Mouse (Mus musculus): ENCODE results near the gene Ugt1a5.
A peak's percentile ranks its signal among the peaks of the same experiment; 100 is the strongest.
"Not testable (repeated sequence)": the region's sequence is repeated elsewhere in the genome, so short reads cannot be mapped to it uniquely, and the experiment has no call there.

Gene Ugt1a5

DNA sequence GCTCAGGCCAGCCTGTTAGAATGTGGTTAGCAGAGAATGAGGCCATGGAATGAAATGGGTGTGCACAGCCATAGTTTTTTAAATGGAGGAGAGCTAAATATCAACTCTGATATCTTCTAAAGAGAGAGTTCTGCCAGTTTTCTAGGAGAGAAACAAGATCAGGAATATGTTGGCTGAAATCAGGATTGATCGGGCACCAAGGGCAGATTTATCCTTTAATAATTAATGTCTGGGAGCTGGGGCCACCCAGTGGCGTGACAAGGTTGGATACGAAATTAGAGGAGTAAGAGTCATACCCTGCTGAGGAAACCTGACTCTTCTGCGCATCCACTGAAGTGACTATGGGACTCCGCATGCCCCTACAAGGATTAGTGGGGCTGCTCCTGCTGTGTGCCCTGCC, at the start of gene Ugt1a5:
Gene Ugt1a5, plus strand, starts transcription at position 302 of the 400 bp plus-strand sequence.
- no peak for DNase-seq (ENCODE audit: low read depth, low spot score)

DNA sequence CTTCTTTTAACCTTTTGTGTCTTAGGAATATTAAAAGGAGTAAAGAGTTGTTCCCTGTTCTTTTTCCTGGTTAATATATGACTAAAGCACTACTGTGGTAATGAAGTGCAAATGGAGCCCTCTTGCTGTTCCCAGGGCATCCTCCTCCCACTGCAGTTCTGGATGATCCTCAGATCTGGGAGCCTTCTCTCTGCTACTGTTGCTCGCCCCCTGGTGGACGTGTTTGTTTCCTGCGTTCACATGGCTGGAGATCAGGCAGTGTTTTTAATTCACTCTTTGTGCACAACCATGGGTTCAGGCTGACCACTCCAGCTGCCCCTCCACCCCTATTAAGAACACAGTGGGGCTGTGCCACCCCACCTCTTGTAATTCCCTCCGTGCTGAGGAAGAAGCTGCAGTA, 45.3 kb upstream of the Ugt1a5 start:
- not testable (repeated sequence) for DNase-seq (ENCODE audit: low read depth, low spot score)

DNA sequence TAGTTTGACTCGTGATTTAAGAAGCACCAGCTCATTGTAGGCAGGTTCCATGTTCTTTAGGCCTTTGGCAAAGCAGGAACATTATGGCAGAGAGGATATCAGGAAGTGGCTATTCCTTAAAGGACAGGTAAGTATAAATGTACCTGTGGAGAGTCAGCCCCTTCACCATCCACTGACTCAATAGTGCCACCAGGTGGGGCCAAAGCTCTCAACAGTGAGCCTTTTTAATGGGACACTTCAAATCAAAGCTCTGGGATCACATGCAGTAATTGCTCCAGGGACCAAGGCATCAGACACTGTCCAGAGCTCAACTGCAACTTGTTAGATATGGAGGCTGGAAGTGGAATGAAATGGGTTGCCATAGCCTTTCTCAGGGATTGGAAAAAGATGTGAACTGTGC, 44.3 kb upstream of the Ugt1a5 start:
- DNase-seq (ENCODE audit: low read depth, low spot score) = peak; percentile 12

DNA sequence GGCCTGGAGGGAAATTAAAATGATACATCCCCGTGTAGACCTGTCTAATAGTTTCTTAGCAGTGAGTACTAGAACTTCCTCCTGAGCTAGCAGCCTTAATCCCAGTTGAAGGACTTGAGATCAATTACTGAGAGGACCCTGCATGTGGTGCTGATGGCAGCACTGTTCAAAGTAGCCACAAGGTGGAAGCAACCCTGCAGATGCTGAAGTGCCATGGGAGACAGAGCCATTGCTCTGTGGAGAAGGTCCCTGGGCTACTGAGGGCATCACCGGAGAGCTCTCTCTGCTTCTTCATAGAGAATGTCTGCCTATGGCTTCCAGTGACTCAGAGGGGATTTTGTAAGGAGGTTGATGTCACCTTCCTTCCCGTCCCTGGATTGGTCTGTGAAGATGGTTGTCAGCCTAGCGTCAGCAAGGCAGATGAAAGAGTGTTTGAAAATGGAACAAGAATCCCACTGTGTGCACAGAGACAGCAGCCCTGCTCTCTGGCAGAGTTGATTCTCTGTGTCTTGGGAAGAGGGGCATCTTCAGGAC, 39.9 kb upstream of the Ugt1a5 start:
- not testable (repeated sequence) for DNase-seq (ENCODE audit: low read depth, low spot score)

DNA sequence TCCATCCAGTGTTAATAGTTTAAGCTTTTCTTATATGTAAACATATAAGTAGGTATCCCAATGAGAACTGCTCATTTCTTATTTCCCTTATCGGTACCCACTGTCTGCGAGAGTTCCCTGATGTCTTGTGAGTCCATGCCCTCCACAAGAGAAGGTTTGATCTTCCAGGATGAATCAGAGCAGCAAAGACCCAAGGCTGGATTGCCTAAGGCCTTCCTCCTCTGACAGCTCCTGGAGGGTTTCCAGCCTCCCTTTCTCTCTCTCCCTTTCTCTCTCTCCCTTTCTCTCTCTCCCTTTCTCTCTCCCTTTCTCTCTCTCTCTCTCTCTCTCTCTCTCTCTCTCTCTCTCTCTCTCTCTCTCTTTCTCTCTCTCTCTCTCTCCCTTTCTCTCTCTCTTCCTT, 36.7 kb upstream of the Ugt1a5 start:
- not testable (repeated sequence) for DNase-seq (ENCODE audit: low read depth, low spot score)

DNA sequence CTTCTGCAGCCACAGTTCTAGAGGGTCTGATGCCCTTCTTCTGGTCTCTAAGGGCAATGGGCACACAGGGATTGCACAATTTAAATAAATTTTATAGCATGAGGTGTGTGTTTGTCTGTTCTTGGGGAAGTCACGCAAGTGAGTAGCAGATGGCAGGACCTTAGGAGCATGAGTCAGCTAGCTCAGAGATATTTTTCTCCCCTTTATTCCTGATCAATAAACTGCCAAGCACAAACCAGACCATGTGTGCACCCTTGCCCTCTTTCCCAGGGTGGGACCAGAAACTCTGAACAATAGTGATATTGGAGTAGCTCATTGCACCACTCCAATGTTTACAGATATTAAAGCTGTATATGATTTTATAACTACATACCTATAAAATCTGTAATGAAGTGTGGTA, 35.6 kb upstream of the Ugt1a5 start:
- DNase-seq (ENCODE audit: low read depth, low spot score) = not testable (repeated sequence)

DNA sequence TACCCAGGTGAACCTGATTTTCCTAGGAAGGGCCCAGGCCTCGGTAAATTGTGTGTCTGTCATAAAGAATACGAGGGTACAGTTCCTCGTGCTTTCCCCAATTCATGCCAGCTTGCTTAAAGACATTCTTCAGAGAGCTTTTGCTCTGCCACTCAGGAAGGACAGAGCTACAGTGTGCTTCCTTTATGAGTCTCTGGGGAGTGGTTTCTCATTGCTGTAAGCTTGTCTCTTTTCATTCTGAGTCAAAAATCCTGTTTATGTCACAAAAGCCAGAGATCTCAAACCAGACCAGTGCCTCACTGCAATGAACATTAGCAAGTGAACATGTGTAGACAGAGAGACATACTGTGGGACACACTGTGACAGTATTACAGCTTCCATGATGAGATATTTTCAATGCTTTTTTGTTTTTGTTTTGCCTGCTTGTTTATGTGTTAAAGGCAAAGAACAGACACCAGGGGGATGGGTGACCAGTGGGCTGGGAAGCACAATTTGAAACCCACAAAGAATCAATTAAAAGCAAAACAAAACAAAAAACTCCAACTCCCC, 31.8 kb upstream of the Ugt1a5 start:
- DNase-seq (ENCODE audit: low read depth, low spot score) = peak; percentile 8

DNA sequence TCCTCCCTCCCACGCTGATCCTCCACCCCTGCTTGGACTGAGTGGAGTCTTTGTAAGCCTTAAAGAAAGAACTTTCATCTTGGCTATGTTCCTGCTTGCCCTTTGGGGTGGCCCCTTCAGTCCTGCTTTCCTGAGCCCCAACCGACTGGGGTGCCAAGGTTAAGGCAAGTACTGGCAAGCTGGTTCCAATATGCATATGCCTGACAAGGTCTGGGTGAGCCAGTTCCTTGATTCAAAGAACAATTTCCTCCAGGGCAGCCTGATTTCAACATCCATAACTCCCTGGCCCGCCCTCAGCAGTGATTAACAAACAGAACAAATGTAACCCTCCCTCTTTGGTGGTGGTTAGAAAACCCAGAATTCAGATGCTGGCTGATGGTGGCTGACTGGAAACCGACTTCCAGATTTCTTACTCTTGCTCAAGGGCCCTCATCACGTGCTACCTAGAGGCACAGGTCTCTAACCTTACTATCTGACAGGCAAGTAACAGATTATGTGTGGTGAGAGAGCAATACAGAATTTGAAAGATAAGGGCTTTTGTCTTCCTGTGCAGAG, 31.3 kb upstream of the Ugt1a5 start, which contains the start of gene Ugt1a6a:
Gene Ugt1a6a, plus strand, starts transcription at position 353 of the 555 bp plus-strand sequence.
- not testable (repeated sequence) for DNase-seq (ENCODE audit: low read depth, low spot score)

DNA sequence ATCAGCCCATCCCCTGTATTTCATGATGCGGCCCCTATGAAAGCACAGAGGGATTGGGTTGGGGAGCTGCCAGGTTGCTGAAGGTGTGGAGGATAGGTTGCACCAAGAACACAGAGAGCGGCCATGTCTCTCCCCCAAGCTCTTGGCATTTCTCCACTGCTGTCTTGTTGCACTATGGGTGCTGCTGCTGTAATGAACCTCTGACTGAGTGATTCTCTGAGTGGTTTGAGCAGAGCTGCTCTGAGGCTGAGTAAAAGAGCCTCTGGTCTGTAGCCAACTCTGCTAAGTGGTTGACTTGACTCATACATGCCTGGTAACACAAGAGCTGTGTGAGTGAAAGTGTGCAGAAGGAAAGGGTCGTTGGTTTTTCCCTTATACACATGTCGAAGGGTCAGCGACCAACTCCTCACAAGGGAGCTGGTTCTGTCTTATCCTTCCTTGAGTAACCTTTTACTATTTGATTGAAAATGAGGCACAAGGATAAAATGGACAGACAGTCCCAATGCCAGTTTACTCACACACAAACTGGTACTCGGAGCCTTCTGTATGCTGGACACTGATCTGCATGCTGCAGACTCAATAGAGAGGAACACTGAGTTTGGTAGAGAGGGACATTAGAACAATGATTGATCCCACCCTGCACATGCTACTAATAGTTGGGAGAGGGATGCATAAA, 30.4 kb upstream of the Ugt1a5 start:
- DNase-seq (ENCODE audit: low read depth, low spot score) = not testable (repeated sequence)

DNA sequence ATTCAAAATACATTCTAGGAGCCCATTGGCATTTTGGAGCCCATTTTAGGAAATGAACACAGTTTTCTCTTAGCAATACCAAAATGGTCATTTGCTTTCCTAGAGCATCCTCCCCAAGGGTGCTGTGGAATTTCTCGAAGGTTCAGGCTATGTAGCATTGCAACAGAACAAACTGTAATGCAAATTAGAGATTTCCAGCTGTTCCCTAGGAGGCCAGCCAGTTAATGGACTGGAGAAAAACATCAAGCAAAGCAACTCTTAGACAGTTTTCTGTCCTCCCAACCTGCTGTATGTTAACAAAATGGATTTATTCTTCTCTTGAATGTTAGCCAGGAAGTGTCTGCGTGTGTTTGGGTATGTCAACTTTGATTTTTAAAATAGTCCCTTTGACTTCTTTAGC, 29.2 kb upstream of the Ugt1a5 start:
- no peak for DNase-seq (ENCODE audit: low read depth, low spot score)

DNA sequence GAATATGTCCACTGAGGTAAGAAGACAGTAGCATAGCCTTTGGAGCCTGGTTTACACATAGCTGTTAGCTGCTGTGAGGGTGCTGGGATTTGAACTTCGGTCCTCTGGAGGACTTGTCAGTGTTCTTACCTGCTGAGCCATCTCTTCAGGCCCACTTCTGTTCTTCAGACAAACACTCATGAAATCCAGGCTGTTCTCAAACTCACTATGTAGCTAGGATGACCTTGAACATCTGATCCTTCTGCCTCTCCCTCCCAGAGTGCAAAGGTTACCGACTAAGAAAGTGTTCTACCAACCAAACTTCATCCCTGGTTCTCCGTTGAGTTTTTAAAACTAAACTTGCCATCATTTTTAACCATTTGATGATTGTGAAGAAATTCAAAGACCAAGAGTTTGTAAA, 28.5 kb upstream of the Ugt1a5 start:
- no peak for DNase-seq (ENCODE audit: low read depth, low spot score)

DNA sequence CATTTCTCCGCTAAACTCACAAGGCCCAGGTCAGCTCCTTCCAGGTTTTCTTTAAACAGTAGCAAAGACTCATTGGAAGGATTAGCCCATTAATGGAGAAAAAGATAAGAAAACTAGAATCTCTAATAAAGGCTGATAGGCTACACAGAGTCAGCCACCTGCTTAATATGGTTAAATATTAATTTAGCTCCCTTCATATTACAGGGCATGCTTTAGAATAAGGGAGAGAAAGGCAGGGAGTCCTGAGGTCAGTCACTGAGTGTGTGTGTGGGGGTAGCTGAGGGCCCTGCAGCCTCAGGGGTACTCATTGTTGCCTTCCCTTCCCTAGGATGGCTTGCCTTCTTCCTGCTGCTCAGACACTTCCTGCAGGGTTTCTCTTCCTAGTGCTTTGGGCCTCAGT, 27.7 kb upstream of the Ugt1a5 start:
- no peak for DNase-seq (ENCODE audit: low read depth, low spot score)

DNA sequence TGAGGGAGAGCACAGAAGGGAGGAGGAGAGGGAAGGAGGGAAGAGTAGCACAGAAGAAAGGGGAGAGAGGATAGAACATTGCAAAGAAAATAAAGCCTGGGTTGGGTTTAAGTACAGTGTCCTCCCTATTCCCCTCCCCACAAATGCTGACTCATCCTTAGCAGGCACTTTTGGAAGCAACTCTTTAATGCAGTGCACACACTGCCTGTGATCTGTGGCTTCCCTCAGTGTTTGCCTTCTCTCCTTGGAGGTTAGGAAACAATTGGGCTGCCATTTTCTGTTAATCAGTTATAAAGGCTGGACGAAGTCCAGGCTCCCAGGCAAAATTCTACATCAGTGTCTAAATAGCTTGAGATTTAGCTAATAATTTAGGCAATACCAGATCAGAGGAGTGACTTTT, 25.3 kb upstream of the Ugt1a5 start:
- not testable (repeated sequence) for DNase-seq (ENCODE audit: low read depth, low spot score)

DNA sequence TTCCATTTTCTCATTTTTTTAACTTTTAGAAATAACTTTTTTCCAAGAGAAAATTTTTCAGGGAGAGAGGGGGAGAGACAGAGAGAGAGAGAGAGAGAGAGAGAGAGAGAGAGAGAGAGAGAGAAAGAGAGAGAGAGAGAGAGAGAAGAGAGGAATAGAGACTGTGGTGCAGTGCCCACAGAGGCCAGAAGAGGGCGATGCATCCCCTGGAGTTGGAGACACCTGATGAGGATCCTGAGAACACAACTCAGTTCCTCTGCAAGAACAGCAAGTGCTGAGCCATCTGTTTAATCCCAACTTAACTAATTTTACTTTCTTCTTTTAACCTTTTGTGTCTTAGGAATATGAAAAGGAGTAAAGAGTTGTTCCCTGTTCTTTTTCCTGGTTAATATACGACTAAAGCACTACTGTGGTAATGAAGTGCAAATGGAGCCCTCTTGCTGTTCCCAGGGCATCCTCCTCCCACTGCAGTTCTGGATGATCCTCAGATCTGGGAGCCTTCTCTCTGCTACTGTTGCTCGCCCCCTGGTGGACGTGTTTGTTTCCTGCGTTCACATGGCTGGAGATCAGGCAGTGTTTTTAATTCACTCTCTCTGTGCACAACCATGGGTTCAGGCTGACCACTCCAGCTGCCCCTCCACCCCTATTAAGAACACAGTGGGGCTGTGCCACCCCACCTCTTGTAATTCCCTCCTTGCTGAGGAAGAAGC, 21.7 kb upstream of the Ugt1a5 start:
- peak; percentile 54 for DNase-seq (ENCODE audit: low read depth, low spot score)

DNA sequence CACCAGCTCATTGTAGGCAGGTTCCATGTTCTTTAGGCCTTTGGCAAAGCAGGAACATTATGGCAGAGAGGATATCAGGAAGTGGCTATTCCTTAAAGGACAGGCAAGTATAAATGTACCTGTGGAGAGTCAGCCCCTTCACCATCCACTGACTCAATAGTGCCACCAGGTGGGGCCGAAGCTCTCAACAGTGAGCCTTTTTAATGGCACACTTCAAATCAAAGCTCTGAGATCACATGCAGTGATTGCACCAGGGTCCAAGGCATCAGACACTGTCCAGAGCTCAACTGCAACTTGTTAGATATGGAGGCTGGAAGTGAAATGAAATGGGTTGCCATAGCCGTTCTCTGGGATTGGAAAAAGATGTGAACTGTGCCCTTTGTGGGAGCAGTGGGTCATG, 20.5 kb upstream of the Ugt1a5 start:
- DNase-seq (ENCODE audit: low read depth, low spot score) = peak; percentile 5

DNA sequence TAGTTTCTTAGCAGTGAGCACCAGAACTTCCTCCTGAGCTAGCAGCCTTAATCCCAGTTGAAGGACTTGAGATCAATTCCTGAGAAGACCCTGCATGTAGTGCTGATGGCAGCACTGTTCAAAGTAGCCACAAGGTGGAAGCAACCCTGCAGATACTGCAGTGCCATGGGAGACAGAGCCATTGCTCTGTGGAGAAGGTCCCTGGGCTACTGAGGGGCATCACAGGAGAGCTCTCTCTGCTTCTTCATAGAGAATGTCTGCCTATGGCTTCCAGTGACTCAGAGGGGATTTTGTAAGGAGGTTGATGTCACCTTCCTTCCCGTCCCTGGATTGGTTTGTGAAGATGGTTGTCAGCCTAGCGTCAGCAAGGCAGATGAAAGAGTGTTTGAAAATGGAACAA, 15.7 kb upstream of the Ugt1a5 start:
- not testable (repeated sequence) for DNase-seq (ENCODE audit: low read depth, low spot score)

DNA sequence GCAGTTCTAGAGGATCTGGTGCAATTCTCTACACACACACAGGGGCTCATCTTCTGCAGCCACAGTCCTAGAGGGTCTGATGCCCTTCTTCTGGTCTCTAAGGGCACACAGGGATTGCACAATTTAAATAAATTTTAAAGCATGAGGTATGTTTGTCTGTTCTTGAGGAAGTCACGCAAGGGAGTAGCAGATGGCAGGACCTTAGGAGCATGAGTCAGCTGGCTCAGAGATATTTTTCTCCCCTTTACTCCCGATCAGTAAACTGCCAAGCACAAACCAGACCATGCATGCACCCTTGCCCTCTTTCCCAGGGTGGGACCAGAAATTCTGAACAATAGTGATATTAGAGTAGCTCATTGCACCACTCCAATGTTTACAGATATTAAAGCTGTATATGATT, 7.4 kb upstream of the Ugt1a5 start:
- DNase-seq (ENCODE audit: low read depth, low spot score) = no peak

DNA sequence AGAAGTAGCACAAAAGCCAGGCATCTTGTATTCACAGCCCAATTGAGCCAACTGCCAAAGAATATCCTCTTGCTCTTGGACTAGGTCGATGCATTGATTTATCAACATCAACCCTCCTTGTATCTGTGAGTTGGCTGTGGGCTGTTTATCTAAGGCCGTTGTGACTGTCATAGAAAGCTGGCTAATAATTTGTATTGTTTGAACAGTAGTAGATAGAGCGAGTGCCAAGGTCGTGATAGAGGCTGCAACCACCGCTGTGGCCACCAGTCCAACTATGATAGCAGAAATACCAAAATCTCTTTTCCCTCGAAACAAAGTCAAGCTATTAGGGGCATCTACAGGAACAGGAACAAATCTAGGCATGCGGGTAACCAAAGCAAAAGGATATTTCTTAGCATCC, 6.4 kb downstream of the Ugt1a5 start:
- DNase-seq (ENCODE audit: low read depth, low spot score) = not testable (repeated sequence)

DNA sequence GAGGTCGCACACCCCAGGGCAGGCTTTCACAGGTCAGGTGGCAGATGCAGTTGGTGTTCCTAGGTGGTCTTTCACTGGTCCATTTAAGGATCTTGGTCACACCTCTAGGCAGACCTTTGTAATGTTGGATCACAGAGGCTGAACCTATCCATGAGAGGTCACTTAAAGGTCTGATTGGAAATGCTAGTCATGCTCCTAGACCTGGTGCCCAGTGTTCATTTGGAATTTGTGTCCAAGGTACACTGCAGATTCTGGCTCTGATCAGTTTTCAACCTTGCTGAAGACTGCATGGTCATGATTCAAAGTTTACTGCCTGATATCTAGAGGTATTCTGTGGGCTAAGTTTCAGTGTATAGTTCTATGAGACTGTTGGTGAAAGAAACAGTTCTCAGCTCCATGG, 13.8 kb downstream of the Ugt1a5 start:
- no peak for DNase-seq (ENCODE audit: low read depth, low spot score)

DNA sequence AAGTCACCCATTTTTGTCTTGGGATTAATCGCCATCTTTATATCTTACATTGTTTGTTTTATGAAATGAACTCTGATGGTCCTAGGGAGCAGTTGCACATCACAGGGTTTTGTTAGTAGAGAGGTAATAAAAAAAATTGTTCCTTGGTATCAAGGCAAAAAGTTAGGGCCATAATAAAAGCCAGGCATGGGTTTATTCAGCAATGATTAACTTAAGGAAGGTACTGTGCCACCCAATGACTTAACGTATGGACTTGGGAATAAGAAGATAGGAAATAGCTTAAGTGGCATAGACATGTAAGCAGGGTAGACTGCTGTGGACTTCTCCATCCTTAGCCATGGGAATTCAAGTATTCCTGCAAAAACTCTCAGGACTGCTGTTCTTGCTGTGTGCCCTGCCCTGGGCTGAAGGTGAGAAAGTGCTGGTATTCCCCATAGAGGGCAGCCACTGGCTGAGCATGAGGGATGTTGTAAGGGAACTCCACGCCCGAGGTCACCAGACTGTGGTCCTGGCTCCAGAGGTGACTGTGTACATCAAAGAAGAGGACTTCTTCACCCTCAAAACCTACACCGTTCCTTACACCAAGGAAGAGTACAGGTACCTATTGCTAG, 20.6 kb downstream of the Ugt1a5 start:
- no peak for DNase-seq (ENCODE audit: low read depth, low spot score)

DNA sequence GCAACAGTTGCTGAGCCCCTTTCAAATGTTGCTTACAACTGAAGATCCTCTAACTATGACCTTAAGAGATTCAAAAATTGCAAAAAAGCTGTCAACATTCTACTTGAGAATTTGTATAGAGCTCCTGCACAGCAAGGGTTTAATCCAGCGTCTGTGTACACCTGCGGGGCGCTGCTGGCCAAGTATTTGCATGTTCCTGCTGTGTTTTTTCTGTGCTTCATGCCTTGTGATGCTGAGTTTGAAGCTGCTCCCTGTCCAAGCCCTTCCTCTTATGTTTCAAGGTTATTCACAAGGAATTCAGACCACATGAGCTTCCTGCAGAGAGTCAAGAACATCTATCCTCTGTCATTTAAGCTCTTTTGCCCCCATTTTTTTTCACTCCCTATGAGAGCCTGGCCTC, 26.3 kb downstream of the Ugt1a5 start:
- no peak for DNase-seq (ENCODE audit: low read depth, low spot score)

DNA sequence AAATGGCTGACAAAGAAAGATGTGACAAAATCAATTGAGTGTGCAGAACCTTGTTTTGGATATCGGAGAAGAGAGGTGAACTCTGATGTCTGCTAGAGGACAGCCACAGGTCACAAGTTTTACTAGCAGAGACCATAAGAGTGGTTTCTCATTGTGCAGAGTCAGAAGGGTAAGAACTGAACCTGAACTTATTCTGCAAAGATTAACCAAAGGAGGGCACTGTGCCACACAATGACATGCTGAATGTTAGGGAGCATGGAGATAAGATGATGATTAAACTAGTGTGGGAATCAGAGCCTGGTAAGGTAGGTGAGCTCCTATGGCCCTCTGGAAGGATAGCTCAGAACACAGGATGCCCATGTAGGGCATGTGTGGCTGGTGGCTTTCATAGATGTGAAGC, 29.9 kb downstream of the Ugt1a5 start:
- no peak for DNase-seq (ENCODE audit: low read depth, low spot score)
